ENCODE assay signal across 28 mouse cellular contexts in genomic region chr1:131021438-131021837, GRCm38 (mm10). TPM values are rescaled to one million over a fixed set of nuclear protein-coding genes. Genes with fewer than 3 reads are reported as not detected.
A peak's percentile ranks its signal among the peaks of the same experiment; 100 is the strongest.
DNase-seq lines count a peak whose midpoint lies in the region; ATAC-seq and TF ChIP-seq lines count a peak whose summit lies in the region.
"Had no signal": no experiment of that assay in that cellular context is flagged by ENCODE, and none has a peak within 500 bp of the region (broad histone marks: within the 10 kb centered on the region; RNA-seq: fewer than 3 reads in every experiment).

No protein-coding gene starts in this region.

- no peak overlapping the region for H3K4me3 ChIP-seq in kidney, embryonic 14.5 days (ENCODE audit: low read length)
- H3K4me3 ChIP-seq in myocyte, result no peak overlapping the region
- H3K4me3 ChIP-seq in forebrain, embryonic 13.5 days, result no peak overlapping the region
- H3K4me3 ChIP-seq: neural tube, embryonic 12.5 days had no signal

- no peak for DNase-seq in kidney, postnatal 14 days
- peak; percentile 27 to 34 for DNase-seq in B cell, adult 2 months
- DNase-seq in urinary bladder, adult 2 months (ENCODE audit: low spot score), result no peak
- no peak for DNase-seq in lung, postnatal 10 days
- DNase-seq: adrenal gland, postnatal 14 days; cerebellum, adult 18-20 months; cerebellum, postnatal 25 days; embryo, embryonic 11 days; heart, postnatal 10 days; kidney, postnatal 25 days; left cerebral cortex, postnatal 4 days; liver; right cerebral cortex, postnatal 14 days; spleen, adult 18-20 months; thymus, adult 2 months had no signal

- no peak overlapping the region for H3ac ChIP-seq in myocyte (ENCODE audit: control insufficient read depth, insufficient read length)

- no peaks in the 10 kb centered on the region for H3K79me2 ChIP-seq in myocyte (ENCODE audit: control insufficient read depth, insufficient read depth)

- no peak overlapping the region for H3K27ac ChIP-seq in kidney, embryonic 14.5 days (ENCODE audit: low read depth, low read length)
- H3K27ac ChIP-seq in forebrain, embryonic 13.5 days, result no peak overlapping the region
- H3K27ac ChIP-seq: neural tube, embryonic 12.5 days had no signal

- no peaks in the 10 kb centered on the region for H3K9me3 ChIP-seq in kidney, embryonic 14.5 days (ENCODE audit: control insufficient read depth, low read length)
- no peaks in the 10 kb centered on the region for H3K9me3 ChIP-seq in forebrain, embryonic 13.5 days (replicated peaks)
- H3K9me3 ChIP-seq: neural tube, embryonic 12.5 days had no signal

- no peaks in the 10 kb centered on the region for H3K36me3 ChIP-seq in kidney, embryonic 14.5 days (ENCODE audit: control insufficient read depth, insufficient read depth, low read length)
- H3K36me3 ChIP-seq in myocyte (ENCODE audit: control insufficient read depth, insufficient read depth), result no peaks in the 10 kb centered on the region
- H3K36me3 ChIP-seq in forebrain, embryonic 13.5 days (ENCODE audit: poor library complexity, severe bottlenecking), result no peaks in the 10 kb centered on the region
- H3K36me3 ChIP-seq: neural tube, embryonic 12.5 days had no signal

- H3K4me1 ChIP-seq in kidney, embryonic 14.5 days (ENCODE audit: control insufficient read depth, insufficient read depth, low read length), result 0 out of 2 replicates have a peak, but pooled peaks cover 10% of the 10 kb centered on the region
- H3K4me1 ChIP-seq in forebrain, embryonic 13.5 days, result no peaks in the 10 kb centered on the region
- H3K4me1 ChIP-seq: neural tube, embryonic 12.5 days had no signal

- WGBS in kidney, embryonic 14.5 days, result 37% methylated on average over 9 of the region's 9 CpGs
- 81% methylated on average over 9 of the region's 9 CpGs for WGBS in forebrain, embryonic 13.5 days

- H3K4me2 ChIP-seq in kidney, embryonic 14.5 days (replicated peaks; ENCODE audit: low read depth, low read length), result no peak overlapping the region
- H3K4me2 ChIP-seq in myocyte (ENCODE audit: low read depth), result peak overlapping the region; percentile 6
- H3K4me2 ChIP-seq in forebrain, embryonic 13.5 days, result no peak overlapping the region
- H3K4me2 ChIP-seq: heart, embryonic 11.5 days; neural tube, embryonic 12.5 days had no signal

- no peak overlapping the region for H3K9ac ChIP-seq in kidney, embryonic 14.5 days (ENCODE audit: low read depth, low read length)
- H3K9ac ChIP-seq in forebrain, embryonic 13.5 days, result no peak overlapping the region
- H3K9ac ChIP-seq: neural tube, embryonic 12.5 days had no signal

- no peak for TF ChIP-seq POLR2A in myocyte (IDR thresholded peaks at IDR 0.05; ENCODE audit: insufficient read length, low read depth)

- ATAC-seq in kidney, embryonic 14.5 days (ENCODE audit: low FRiP score, low TSS enrichment), result peak; percentile 66
- peak; percentile 39 for ATAC-seq in activated CD4-positive, CD25-positive, alpha-beta regulatory T cell, adult 4 months
- ATAC-seq in forebrain, embryonic 13.5 days, result no peak
- ATAC-seq: forebrain, embryonic 16.5 days; lung, postnatal 0 days had no signal

- H3K27me3 ChIP-seq in kidney, embryonic 14.5 days (ENCODE audit: control insufficient read depth, insufficient read depth, low read length), result no peaks in the 10 kb centered on the region
- no peaks in the 10 kb centered on the region for H3K27me3 ChIP-seq in myocyte (ENCODE audit: control insufficient read depth, insufficient read depth, insufficient read length)
- H3K27me3 ChIP-seq in forebrain, embryonic 13.5 days, result no peaks in the 10 kb centered on the region
- H3K27me3 ChIP-seq: neural tube, embryonic 12.5 days had no signal

TF ChIP-seq in myocyte, 11 proteins besides CTCF, POLR2A, EP300 and RAD21:
- TF ChIP-seq TCF3 (IDR thresholded peaks at IDR 0.05; ENCODE audit: insufficient read length, low read depth) (no peak), MYOG (IDR thresholded peaks at IDR 0.05; ENCODE audit: control insufficient read depth in 1 of 3, insufficient read depth in 1 of 3, insufficient read length in 2 of 3, low read depth in 2 of 3) (no peak), SRF (IDR thresholded peaks at IDR 0.05; ENCODE audit: control insufficient read depth, insufficient read length, low read depth) (no peak), USF1 (IDR thresholded peaks at IDR 0.05; ENCODE audit: low read depth) (no peak), MAX (IDR thresholded peaks at IDR 0.05; ENCODE audit: low read depth) (no peak), TCF12 (IDR thresholded peaks at IDR 0.05; ENCODE audit: insufficient read depth, poor library complexity, severe bottlenecking) (no peak), REST (IDR thresholded peaks at IDR 0.05; ENCODE audit: insufficient read depth, insufficient read length) (no peak), MYOD1 (IDR thresholded peaks at IDR 0.05; ENCODE audit: control insufficient read depth in 1 of 3, insufficient read length in 2 of 3, low read depth in 2 of 3) (no peak), POLR2AphosphoS2 (IDR thresholded peaks at IDR 0.05; ENCODE audit: insufficient read length, low read depth) (no peak)

RNA-seq across cellular contexts. Expression of gene Il10, which starts 1.8 kb away (rescaled TPM):
- polyA plus RNA-seq in kidney, embryonic 14.5 days (2014; fragmentation: Nextera tagmentation; extraction: Ambion mirVana), result not detected in 2 replicates
- polyA plus RNA-seq in activated CD4-positive, CD25-positive, alpha-beta regulatory T cell, adult 4 months (2017; shearing (Covaris generic)), result 10 to 100 TPM; 10.6 to 13.8 TPM
- not detected for polyA plus RNA-seq in myocyte (2012; fragmentation: generic; extraction: Trizol)
- 0.23 and 0.27 TPM in 2 replicates for polyA plus RNA-seq in urinary bladder, adult 2 months (2012; rRNA removed)
- not detected in 2 replicates for polyA plus RNA-seq in forebrain, embryonic 13.5 days (2015; fragmentation: Nextera tagmentation; extraction: Ambion mirVana)
- polyA plus RNA-seq: embryonic facial prominence, embryonic 14.5 days; heart, embryonic 11.5 days; hindbrain, embryonic 11.5 days; liver, embryonic 16.5 days; lung, postnatal 0 days; midbrain, postnatal 0 days; neural tube, embryonic 12.5 days; stomach, embryonic 16.5 days had no signal

Comparison
In these comparisons a context has a peak if more than half of its experiments do, and no peak if none do; other contexts are left out.
1. DNase-seq: peak in B cell, adult 2 months (2 of 2); none in kidney, postnatal 14 days (single experiment), urinary bladder, adult 2 months (single experiment) and lung, postnatal 10 days (single experiment).